Mouse (Mus musculus) embryonic fibroblast, embryonic 13.5 days (primary cell): ENCODE measurements around the gene Dnaaf3. TPM values are rescaled to one million over a fixed set of nuclear protein-coding genes. Genes with fewer than 3 reads are reported as not detected.
A peak's percentile ranks its signal among the peaks of the same experiment; 100 is the strongest.

Source experiments
- H3K27ac ChIP-seq: 2 replicates; pipeline ENCODE4 v1.5.1; 2012; ENCODE audit warnings: low read length, control low read depth, inconsistent platforms; ENCODE audit not compliant: insufficient read depth
- H3K4me1 ChIP-seq: 2 replicates; pipeline ENCODE4 v1.6.1; 2011; ENCODE audit warnings: low read length; ENCODE audit not compliant: control insufficient read depth, insufficient read depth
- H3K4me3 ChIP-seq: 2 replicates; pipeline ENCODE4 v1.5.1; 2011; ENCODE audit warnings: mild to moderate bottlenecking, control low read depth, low read length; ENCODE audit not compliant: insufficient read depth
- CTCF ChIP-seq: IDR thresholded peaks from 2 replicates; pipeline ENCODE4 v1.5.1; 2011; ENCODE audit warnings: mild to moderate bottlenecking, control low read depth, low read length, moderate library complexity, borderline replicate concordance; ENCODE audit not compliant: insufficient read depth
- POLR2A ChIP-seq: IDR thresholded peaks from 2 replicates; pipeline ENCODE4 v1.6.1; 2011; ENCODE audit warnings: low read depth, mild to moderate bottlenecking, control low read depth, low read length, moderate library complexity
- polyA plus RNA-seq: library from polyadenylated mRNA; stranded (reverse); fragments of >200 nt; gene quantifications from 2 replicates; pipeline ENCODE4 v1.2.4, GENCODE M21; 2011; ENCODE audit warnings: low read depth; ENCODE audit not compliant: missing spikeins, insufficient read length

Dnaaf3 gene
- polyA plus RNA-seq, 1 experiment = 3.2 TPM

DNA sequence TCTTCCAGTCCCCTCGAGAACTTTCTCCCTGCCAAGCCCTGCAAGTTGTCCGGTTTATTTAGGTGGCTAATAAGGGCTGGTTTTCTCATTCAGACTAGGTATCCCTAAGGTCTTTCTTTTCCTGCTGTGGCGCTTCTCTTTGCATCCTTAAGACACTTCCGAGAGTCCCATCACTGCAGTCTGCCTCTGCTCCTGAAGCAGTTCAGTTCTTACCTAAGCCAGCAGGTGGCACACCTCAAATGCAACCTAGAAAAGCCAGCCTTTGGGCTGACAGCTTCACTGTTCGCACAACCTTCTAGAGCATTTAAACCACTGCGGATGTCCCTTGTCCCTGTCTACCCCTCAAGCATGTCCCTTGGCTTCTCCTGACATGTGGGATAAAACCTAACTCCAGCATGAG is 52.6 kb downstream of the Dnaaf3 start:
- Histone ChIP-seq H3K27ac (no peak overlapping the region), H3K4me3 (no peak overlapping the region), H3K4me1 (peaks cover 3% of the 10 kb centered on the region; the same call in 1 of the 2 replicates)
- TF ChIP-seq POLR2A (no peak), CTCF (peak; percentile 41; the same call in 1 of the 2 replicates)

DNA sequence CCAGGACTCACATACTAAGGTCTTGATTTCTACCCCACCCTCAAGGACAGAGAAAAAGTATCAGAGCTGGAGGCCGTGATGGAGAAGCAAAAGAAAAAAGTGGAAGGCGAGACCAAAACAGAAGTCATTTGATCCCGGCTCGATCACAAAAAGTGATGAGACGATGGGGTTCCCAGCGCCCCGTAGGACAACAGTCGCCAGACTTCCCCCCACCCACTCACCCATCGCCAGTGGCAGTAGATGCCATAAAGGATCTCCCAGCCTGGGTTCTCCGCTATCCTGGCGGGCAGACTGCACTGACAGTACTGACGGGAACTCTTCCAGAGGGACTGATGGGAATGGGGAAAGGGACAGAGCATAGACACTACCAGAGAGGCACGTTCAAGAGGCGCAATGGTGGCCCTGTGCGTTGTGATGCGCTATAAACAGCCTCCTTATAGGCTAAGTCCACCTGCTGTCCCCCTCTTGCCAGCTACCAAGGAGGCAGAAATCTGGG is 53.4 kb downstream of the Dnaaf3 start:
- Histone ChIP-seq H3K4me3 (peak overlapping the region; percentile 46), H3K27ac (peak overlapping the region; percentile 66), H3K4me1 (peaks cover 3% of the 10 kb centered on the region; the same call in 1 of the 2 replicates)
- TF ChIP-seq CTCF = no peak
- no peak for TF ChIP-seq POLR2A

DNA sequence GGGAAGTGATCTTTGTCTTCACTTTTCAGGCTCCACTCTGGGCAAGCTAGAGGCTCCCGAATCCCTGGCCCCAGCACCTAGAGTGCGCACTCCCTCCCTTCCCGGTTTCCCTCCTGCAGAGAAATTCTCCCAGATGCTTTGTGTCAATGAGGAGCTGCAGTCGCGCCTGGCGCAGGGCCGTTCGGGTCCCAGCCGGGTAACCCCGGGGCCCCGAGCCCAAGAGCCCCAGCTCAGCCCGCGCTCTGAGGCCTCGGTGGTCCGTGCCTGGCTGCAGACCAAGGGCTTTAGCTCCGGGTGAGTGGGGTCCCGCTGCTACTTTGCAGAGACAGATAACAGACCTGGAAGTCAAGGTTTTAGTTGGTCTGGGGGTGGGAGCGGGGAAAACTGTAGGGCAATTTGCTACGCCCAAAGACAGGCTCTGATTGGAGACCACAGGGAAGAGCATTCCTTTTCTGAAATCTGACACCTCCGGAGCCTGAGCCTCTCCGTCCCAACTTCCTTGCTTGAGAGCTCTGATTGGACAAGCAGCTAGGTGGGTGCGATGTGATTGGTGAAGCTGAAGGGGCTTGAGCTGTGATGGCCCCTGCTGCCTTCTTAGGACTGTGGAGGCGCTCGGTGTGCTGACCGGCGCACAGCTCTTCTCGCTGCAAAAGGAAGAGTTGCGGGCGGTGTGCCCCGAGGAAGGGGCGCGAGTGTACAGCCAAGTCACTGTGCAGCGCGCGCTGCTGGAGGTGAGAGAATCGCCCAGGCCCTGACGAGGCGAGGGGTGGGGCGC is 54.0 kb downstream of the Dnaaf3 start:
- TF ChIP-seq CTCF (no peak), POLR2A (peak; percentile 86)
- Histone ChIP-seq H3K27ac (peak overlapping the region; percentile 67), H3K4me3 (peak overlapping the region; percentile 46), H3K4me1 (peaks cover 3% of the 10 kb centered on the region; the same call in 1 of the 2 replicates)

DNA sequence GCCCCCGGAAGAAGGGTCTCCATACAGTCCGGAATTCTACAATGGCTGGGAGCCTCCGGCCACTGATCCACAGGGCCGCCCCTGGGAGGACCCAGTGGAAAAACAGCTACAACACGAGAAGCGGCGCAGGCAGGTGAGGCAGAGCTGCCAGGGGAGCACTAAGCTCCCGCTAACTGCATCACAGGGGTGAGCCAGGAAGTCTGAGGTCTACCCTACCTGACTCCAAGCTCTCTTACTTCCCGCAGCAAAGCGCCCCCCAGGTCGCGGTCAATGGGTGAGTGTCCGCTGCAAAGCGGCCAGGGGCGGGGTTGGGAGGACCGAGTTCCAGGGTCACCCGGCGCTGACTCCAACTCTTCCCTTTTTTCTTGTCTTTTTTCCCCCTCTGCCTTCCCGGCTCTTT is 58.3 kb downstream of the Dnaaf3 start:
- Histone ChIP-seq H3K27ac (no peak overlapping the region), H3K4me3 (no peak overlapping the region), H3K4me1 (peaks cover 7% of the 10 kb centered on the region; the same call in 1 of the 2 replicates)
- no peak for TF ChIP-seq POLR2A
- TF ChIP-seq CTCF = no peak

Other genes with a start within 250 kb of the Dnaaf3 start
- not detected in 2 replicates for gene Ncr1, start 194.7 kb downstream of the Dnaaf3 start, polyA plus RNA-seq
- not detected in 2 replicates for gene Gp6, start 134.7 kb downstream of the Dnaaf3 start, polyA plus RNA-seq
- gene Rdh13, start 86.8 kb downstream of the Dnaaf3 start, polyA plus RNA-seq = 14.7 and 16.8 TPM in 2 replicates
- 2.1 and 2.9 TPM in 2 replicates for gene Eps8l1, start 71.8 kb downstream of the Dnaaf3 start, polyA plus RNA-seq
- 72.2 and 79.4 TPM in 2 replicates for gene Ppp1r12c, start 30.8 kb downstream of the Dnaaf3 start, polyA plus RNA-seq
- 1.4 and 1.7 TPM in 2 replicates for gene Tnnt1, start 16.1 kb downstream of the Dnaaf3 start, polyA plus RNA-seq
- gene Tnni3, start 8.2 kb downstream of the Dnaaf3 start, polyA plus RNA-seq = 1.2 and 4.0 TPM in 2 replicates
- 1.7 and 2.3 TPM in 2 replicates for gene Syt5, start 15.1 kb upstream of the Dnaaf3 start, polyA plus RNA-seq
- not detected in 2 replicates for gene Ptprh, start 71.6 kb upstream of the Dnaaf3 start, polyA plus RNA-seq
- gene Tmem86b, start 99.0 kb upstream of the Dnaaf3 start, polyA plus RNA-seq = 2.7 and 4.7 TPM in 2 replicates
- gene Ppp6r1, start 126.6 kb upstream of the Dnaaf3 start, polyA plus RNA-seq = 47.6 and 60.3 TPM in 2 replicates
- gene Hspbp1, start 152.6 kb upstream of the Dnaaf3 start, polyA plus RNA-seq = 31.3 and 32.1 TPM in 2 replicates
- 11.3 and 15.1 TPM in 2 replicates for gene Brsk1, start 158.2 kb upstream of the Dnaaf3 start, polyA plus RNA-seq
- not detected in 2 replicates for gene Tmem150b, start 192.8 kb upstream of the Dnaaf3 start, polyA plus RNA-seq
- 15.9 and 18.3 TPM in 2 replicates for gene Kmt5c, start 207.7 kb upstream of the Dnaaf3 start, polyA plus RNA-seq
- gene Cox6b2, start 220.6 kb upstream of the Dnaaf3 start, polyA plus RNA-seq = 62.2 and 87.1 TPM in 2 replicates
- gene Fam71e2, start 238.8 kb upstream of the Dnaaf3 start, polyA plus RNA-seq = not detected in 2 replicates